Mouse (Mus musculus) testis, adult 2 months (tissue): ENCODE data around the gene Sap30. TPM values are rescaled to one million over a fixed set of nuclear protein-coding genes. Genes with fewer than 3 reads are reported as not detected.
A peak's percentile ranks its signal among the peaks of the same experiment; 100 is the strongest.
"Not testable (repeated sequence)": the region's sequence is repeated elsewhere in the genome, so short reads cannot be mapped to it uniquely, and the experiment has no call there.

ENCODE experiments used
- H3K27ac ChIP-seq: fragments of 200-500 bp; 2 replicates; pipeline ENCODE4 v1.5.1; 2012; ENCODE audit warnings: low read depth, low read length; ENCODE audit not compliant: control insufficient read depth, insufficient read depth
- H3K27me3 ChIP-seq: fragments of 200-500 bp; 2 replicates; pipeline ENCODE4 v1.6.1; 2012; ENCODE audit warnings: mild to moderate bottlenecking, low read length, moderate library complexity; ENCODE audit not compliant: control insufficient read depth, insufficient read depth
- H3K36me3 ChIP-seq: fragments of 200-500 bp; 2 replicates; pipeline ENCODE4 v1.6.1; 2012; ENCODE audit warnings: mild to moderate bottlenecking, low read length; ENCODE audit not compliant: control insufficient read depth, insufficient read depth
- H3K4me1 ChIP-seq: fragments of 200-500 bp; 2 replicates; pipeline ENCODE4 v1.6.1; 2012; ENCODE audit warnings: low read length; ENCODE audit not compliant: control insufficient read depth, insufficient read depth
- H3K4me3 ChIP-seq: fragments of 200-500 bp; 2 replicates; pipeline ENCODE4 v1.5.1; 2012; ENCODE audit warnings: low read depth, mild to moderate bottlenecking, low read length, moderate library complexity, mixed read lengths; ENCODE audit not compliant: control insufficient read depth
- CTCF ChIP-seq: fragments of 200-500 bp; IDR thresholded peaks from 2 replicates; pipeline ENCODE4 v1.5.1; 2012; ENCODE audit warnings: low read depth, mild to moderate bottlenecking, inconsistent platforms, low read length, moderate library complexity; ENCODE audit not compliant: control insufficient read depth, insufficient read depth, insufficient replicate concordance
- POLR2A ChIP-seq: fragments of 200-500 bp; IDR thresholded peaks from 2 replicates; pipeline ENCODE4 v1.6.1; 2012; ENCODE audit warnings: low read depth, mild to moderate bottlenecking, inconsistent platforms, low read length, moderate library complexity; ENCODE audit not compliant: control insufficient read depth
- polyA plus RNA-seq: library from polyadenylated mRNA; depleted of rRNA; stranded (reverse); fragments of >200 nt; gene quantifications from 2 replicates; pipeline ENCODE4 v1.2.3, GENCODE M21; 2012

Gene Sap30
- polyA plus RNA-seq, 1 experiment: 10.5 TPM

DNA sequence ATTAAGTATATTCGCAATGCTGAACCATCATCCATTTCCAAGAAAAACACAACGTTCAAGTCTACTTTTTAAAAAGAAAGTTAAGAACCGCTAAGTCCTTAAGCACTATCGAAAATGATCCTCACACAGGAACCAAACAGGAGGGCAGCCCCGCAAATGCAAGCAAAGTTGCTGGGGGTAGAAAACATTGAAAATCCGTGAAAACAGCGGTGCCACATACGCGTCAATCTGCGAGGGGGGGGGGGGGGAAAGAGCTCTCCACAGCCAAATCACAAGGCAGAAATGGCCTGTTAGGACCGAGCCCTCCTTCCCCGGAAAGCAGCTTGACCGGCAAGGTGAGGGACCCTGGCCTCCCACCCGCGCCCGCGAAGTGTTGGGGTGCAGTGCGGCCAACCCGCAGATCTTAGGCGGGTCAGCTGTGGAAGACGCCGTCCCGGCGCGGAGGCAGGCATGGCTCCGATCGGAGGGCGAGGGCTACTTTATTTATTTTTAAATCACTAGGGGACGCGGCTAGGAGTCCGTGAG, 23.2 kb upstream of the Sap30 start:
- Histone ChIP-seq H3K4me3 (peak overlapping the region; percentile 98), H3K27ac (peak overlapping the region; percentile 97), H3K36me3 (no peaks in the 10 kb centered on the region), H3K27me3 (no peaks in the 10 kb centered on the region), H3K4me1 (no peaks in the 10 kb centered on the region)
- TF ChIP-seq POLR2A (no peak; the same call in 1 of the 2 replicates), CTCF (no peak)

DNA sequence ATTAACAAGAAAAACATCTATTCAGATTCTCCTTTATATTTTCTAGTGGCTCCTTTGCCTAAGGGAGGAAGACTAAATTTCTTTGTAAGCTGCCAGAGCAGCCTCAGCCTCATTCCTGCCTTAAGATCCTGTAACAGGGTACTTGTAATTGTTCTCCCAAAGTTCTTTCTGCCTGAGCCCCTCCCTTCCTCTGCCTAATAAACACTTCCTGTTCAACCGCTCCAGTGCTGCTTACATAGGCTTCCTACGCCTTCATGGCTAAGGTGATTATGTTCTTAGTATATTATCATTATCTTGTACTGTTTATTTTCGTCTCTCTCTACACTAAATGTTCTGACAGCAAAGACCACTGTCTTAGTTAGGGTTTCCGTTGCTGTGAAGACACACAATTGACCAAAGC, 21.0 kb upstream of the Sap30 start:
- Histone ChIP-seq H3K4me1 (peaks cover 3% of the 10 kb centered on the region), H3K27ac (no peak overlapping the region)
- TF ChIP-seq POLR2A (no peak), CTCF (no peak)

GRCm38 (mm10) chr8:57507556-57508063, 19.9 kb upstream of the Sap30 start:
- TF ChIP-seq CTCF: no peak
- no peak for TF ChIP-seq POLR2A
- no peak overlapping the region for H3K27ac ChIP-seq
- H3K4me1 ChIP-seq: peaks cover 3% of the 10 kb centered on the region
- no peaks in the 10 kb centered on the region for H3K36me3 ChIP-seq
- H3K27me3 ChIP-seq: no peaks in the 10 kb centered on the region
- H3K4me3 ChIP-seq: no peak overlapping the region

More for the DNA sequence above, 21.0 kb upstream of the Sap30 start:
- H3K4me3 ChIP-seq: no peak overlapping the region
- H3K36me3 ChIP-seq: no peaks in the 10 kb centered on the region
- H3K27me3 ChIP-seq: no peaks in the 10 kb centered on the region

DNA sequence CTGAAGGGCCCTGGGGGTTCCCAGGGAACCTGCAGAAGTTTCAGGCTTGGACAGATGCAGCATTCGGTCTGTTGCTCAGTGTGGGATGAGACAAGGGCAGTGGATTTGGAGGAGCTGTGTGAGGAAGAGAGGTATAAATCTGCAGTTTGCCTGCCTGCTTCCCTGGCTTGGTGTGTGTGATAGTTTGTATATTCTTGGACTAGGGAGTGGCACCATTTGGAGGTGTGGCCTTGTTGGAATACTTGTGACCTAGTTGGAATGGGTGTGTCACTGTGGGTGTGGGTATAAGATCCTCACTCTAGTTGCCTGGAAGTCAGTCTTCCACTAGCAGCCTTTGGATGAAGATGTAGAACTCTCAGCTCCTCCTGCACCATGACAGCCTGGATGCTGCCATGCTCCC, 17.8 kb upstream of the Sap30 start:
- not testable (repeated sequence) for H3K36me3 ChIP-seq, H3K4me1 ChIP-seq, H3K4me3 ChIP-seq, H3K27me3 ChIP-seq, H3K27ac ChIP-seq

GRCm38 (mm10) chr8:57503641-57504040, 16.0 kb upstream of the Sap30 start:
- H3K27ac ChIP-seq: no peak overlapping the region
- no peak for TF ChIP-seq POLR2A
- TF ChIP-seq CTCF: peak; percentile 79; the same call in 1 of the 2 replicates

DNA sequence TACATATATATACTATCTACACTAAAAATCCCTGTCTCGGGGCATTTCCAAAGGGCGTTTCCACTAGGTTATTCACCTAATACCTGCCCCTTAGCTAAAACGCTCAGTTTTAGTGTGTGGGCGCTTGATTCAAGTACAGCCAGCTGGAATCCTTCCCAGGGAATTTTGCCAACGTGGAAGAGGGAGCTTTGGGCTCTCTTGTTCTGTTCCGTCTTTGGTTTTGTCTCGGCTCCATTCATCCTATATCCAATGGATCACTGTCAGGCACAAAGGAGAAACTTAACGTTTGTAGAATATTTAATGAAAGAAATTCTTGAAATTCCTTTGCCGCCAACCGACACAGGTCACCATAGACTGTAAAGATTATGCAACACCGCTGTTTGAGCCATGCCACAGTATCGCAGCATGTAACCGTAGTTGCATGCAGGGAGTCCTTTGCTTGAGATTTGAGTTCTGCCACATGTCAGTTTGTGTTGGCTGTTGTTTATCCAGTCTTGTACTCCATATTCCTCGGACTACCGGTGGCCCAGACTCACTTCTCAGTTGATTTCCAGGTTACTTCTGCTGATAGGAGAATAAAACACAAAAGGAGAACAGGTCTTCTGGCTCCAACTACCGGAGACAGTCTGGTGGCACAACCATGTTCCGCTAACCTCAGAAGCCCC, 11.3 kb upstream of the Sap30 start:
- Histone ChIP-seq H3K4me3 (no peak overlapping the region), H3K36me3 (no peaks in the 10 kb centered on the region), H3K27me3 (no peaks in the 10 kb centered on the region), H3K4me1 (peaks cover 4% of the 10 kb centered on the region), H3K27ac (no peak overlapping the region)
- TF ChIP-seq CTCF (no peak), POLR2A (no peak)

More at GRCm38 (mm10) chr8:57503641-57504040, 16.0 kb upstream of the Sap30 start:
- Histone ChIP-seq H3K4me3 (no peak overlapping the region), H3K27me3 (no peaks in the 10 kb centered on the region), H3K36me3 (no peaks in the 10 kb centered on the region), H3K4me1 (peaks cover 5% of the 10 kb centered on the region)

- H3K27me3 ChIP-seq: no peaks in the 10 kb centered on the region
- H3K4me1 ChIP-seq: peaks cover 2% of the 10 kb centered on the region; the same call in 1 of the 2 replicates
- TF ChIP-seq CTCF: no peak
- TF ChIP-seq POLR2A: no peak
- H3K27ac ChIP-seq: no peak overlapping the region
- no peak overlapping the region for H3K4me3 ChIP-seq
- H3K36me3 ChIP-seq: no peaks in the 10 kb centered on the region
Observed at GRCm38 (mm10) chr8:57498494-57498846, 10.8 kb upstream of the Sap30 start.

DNA sequence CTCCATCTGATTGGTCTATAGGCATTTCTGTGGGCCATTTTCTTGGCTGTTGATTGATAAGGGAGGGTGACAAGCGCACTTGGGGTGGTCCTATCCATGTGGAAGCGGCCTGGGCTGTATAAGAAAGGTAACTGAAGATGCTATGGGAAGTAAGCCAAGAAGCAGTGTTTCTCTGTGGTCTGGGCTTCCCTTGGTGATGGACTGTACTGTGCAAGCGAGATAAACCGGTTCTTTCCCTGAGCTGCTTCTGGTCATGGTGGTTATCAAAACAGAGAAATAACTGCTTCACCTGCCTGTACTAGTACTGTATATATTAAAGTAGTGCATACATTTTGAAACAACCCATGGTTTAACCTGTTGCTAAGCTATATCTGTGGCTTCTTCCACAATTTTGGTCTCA, 4.2 kb upstream of the Sap30 start:
- Histone ChIP-seq H3K36me3 (no peaks in the 10 kb centered on the region), H3K4me3 (no peak overlapping the region), H3K4me1 (peaks cover 6% of the 10 kb centered on the region), H3K27ac (no peak overlapping the region), H3K27me3 (no peaks in the 10 kb centered on the region)
- TF ChIP-seq POLR2A: no peak
- TF ChIP-seq CTCF: no peak
